Mouse (Mus musculus): Measurements from ENCODE around the gene Fen1.

DNA sequence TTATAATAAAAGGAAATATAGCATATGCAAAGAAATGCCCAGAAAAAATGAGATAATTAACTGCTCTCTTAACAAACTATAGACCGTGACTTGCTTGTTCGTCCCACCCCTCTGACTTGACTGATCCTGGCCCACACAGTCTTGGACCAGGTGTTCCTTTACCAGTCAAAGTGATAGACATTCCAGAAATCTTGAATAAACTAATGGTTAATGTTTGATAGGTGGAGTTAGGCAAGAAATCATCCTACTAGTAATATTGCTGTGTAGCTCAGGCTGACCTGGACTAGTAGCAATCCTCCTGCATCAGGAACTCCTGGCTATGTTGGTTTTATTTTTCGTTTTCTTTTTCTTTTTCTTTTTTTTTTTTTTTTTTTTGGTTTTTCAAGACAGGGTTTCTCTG lies 35.5 kb downstream of the Fen1 start:
- TF ChIP-seq POLR2A (IDR thresholded peaks at IDR 0.05; ENCODE audit: borderline replicate concordance, extremely low read depth, low read depth, low read length) (no peak), CTCF (IDR thresholded peaks at IDR 0.05; ENCODE audit: insufficient read depth, low read length) (no peak)

Measured in lung, adult 2 months (tissue).